Mouse (Mus musculus) sigmoid colon, adult 10 weeks (tissue): ENCODE measurements around the gene Sec61b. TPM values are rescaled to one million over a fixed set of nuclear protein-coding genes. Genes with fewer than 3 reads are reported as not detected.

Source experiments
- polyA plus RNA-seq: library from polyadenylated mRNA; stranded (reverse); fragments of 350-450 nt; fragmentation: Illumina TruSeq; extraction: RNeasy Lipid Tissue Mini Kit (QIAGEN cat#74804); gene quantifications from one replicate; pipeline ENCODE4 v1.2.3, GENCODE M21; 2014; ENCODE audit warnings: low read depth, low replicate concordance

The Sec61b gene
- 167 TPM for polyA plus RNA-seq

DNA sequence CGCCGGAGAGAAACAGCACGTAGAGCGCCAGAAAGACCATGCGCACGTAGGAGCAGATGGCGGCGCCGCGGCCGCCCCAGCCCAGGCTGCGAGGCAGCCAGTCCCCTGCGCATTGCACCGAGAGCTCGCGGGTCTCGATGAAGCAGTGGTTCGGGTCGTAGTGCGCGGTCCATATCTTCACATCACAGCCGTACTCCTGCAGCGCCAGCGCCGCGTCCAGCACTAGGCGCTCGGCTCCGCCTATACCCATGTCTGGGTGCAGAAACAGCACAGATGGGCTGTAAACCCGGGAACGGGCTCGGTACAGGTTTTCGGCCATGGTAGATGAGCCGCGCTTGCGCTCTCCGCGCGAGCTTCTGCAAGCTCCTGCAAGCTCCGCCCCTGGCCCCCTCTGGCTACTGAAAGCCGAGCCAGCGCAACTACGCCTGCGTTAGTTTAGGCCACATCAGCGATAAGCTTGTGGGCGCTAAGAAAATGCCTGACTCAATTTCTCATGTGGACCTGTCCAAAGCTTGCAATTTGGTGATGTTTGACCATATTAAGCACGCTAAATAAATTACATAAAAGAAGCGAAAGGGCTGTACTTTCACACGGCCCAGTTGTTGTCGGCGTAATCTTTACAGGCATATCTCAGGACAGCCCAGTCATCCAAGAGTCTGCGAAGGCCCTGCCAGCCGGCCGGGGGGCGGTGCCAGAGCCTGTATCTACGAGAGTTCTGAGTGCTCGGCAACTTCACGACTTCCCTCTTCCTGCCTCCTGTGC, at the start of gene Sec61b, which contains the start of gene Alg2:
TSS of gene Sec61b (plus strand) at position 691 of the 762 bp plus-strand sequence.
TSS of gene Alg2 (minus strand) at position 366 of the 762 bp plus-strand sequence.

Other genes starting within 250 kb of the Sec61b start
- gene Tgfbr1, start 121.4 kb upstream of the Sec61b start, polyA plus RNA-seq = 77.9 TPM
- 24.0 TPM for gene Alg2, start 325 bp upstream of the Sec61b start, polyA plus RNA-seq